Mouse (Mus musculus): ENCODE data around the gene Plcb4.

- TF ChIP-seq CTCF (IDR thresholded peaks at IDR 0.05) (no peak), EP300 (IDR thresholded peaks at IDR 0.05) (no peak)
These were observed 63.3 kb downstream of the Plcb4 start for GRCm38 (mm10) chr2:135722109-135722508.

Data from lung, postnatal 0 days (tissue).